Mouse (Mus musculus) spleen, adult 2 months (tissue): ENCODE data around the gene Snx29. TPM values are rescaled to one million over a fixed set of nuclear protein-coding genes. Genes with fewer than 3 reads are reported as not detected.

Experiments
- DNase-seq, 2 experiments: peaks; one replicate each; pipeline versions ENCODE4 v3.0.0 to v3.0.0-alpha.2; 2012 to 2021; ENCODE audit warnings: low spot score in 2 of 2, low read depth in 1 of 2
- H3K27ac ChIP-seq: fragments of 200-500 bp; 2 replicates; pipeline ENCODE4 v1.5.1; 2012; ENCODE audit warnings: low read length, inconsistent platforms; ENCODE audit not compliant: insufficient read depth
- H3K27me3 ChIP-seq: fragments of 200-500 bp; 2 replicates; pipeline ENCODE4 v1.6.1; 2012; ENCODE audit warnings: mild to moderate bottlenecking, moderate library complexity, low read length, inconsistent platforms; ENCODE audit not compliant: control insufficient read depth, insufficient read depth
- H3K36me3 ChIP-seq: fragments of 200-500 bp; 2 replicates; pipeline ENCODE4 v1.6.1; 2012; ENCODE audit warnings: mild to moderate bottlenecking, low read length, inconsistent platforms; ENCODE audit not compliant: control insufficient read depth, insufficient read depth
- H3K4me1 ChIP-seq: fragments of 200-500 bp; 2 replicates; pipeline ENCODE4 v1.6.1; 2011; ENCODE audit warnings: inconsistent platforms; ENCODE audit not compliant: control insufficient read depth, insufficient read depth, insufficient read length
- H3K4me3 ChIP-seq: fragments of 200-500 bp; 2 replicates; pipeline ENCODE4 v1.5.1; 2011; ENCODE audit warnings: mild to moderate bottlenecking, inconsistent platforms; ENCODE audit not compliant: insufficient read depth, insufficient read length; ENCODE audit errors: extremely low read depth
- CTCF ChIP-seq: fragments of 200-500 bp; IDR thresholded peaks from 2 replicates; pipeline ENCODE4 v1.5.1; 2011; ENCODE audit warnings: mild to moderate bottlenecking, inconsistent platforms; ENCODE audit not compliant: insufficient read depth, insufficient read length, insufficient replicate concordance; ENCODE audit errors: extremely low read depth
- POLR2A ChIP-seq: fragments of 200-500 bp; IDR thresholded peaks from 2 replicates; pipeline ENCODE4 v1.6.1; 2011; ENCODE audit warnings: low read depth, low read length, inconsistent platforms
- WGBS: fragments of 180-500 bp; shearing (Covaris S2); methylation state at CpG from one replicate; pipeline ENCODE4 v1.1.7; 2018; 5-methylcytosine and 5-hydroxymethylcytosine counted together
- polyA plus RNA-seq: library from polyadenylated mRNA; depleted of rRNA; stranded (reverse); fragments of >200 nt; gene quantifications from 2 replicates; pipeline ENCODE4 v1.2.3, GENCODE M21; 2012

Gene Snx29
- polyA plus RNA-seq, 1 experiment = 13.6 TPM

- no peaks in the 10 kb centered on the region for H3K27me3 ChIP-seq
- H3K4me3 ChIP-seq = no peak overlapping the region
- H3K27ac ChIP-seq = peak overlapping the region; percentile 60; the same call in 1 of the 2 replicates
- WGBS = 89% methylated on average over 5 of the region's 5 CpGs
- H3K4me1 ChIP-seq = peaks cover 10% of the 10 kb centered on the region; the same call in 1 of the 2 replicates
- DNase-seq = no peak
- no peak for TF ChIP-seq CTCF
- H3K36me3 ChIP-seq = peaks cover 18% of the 10 kb centered on the region
Measured at GRCm38 (mm10) chr16:11457136-11457535, 134.4 kb downstream of the Snx29 start.

GRCm38 (mm10) chr16:11457609-11458350, 135.1 kb downstream of the Snx29 start:
- TF ChIP-seq POLR2A = no peak
- TF ChIP-seq CTCF = no peak
- Histone ChIP-seq H3K36me3 (peaks cover 16% of the 10 kb centered on the region), H3K4me1 (peaks cover 11% of the 10 kb centered on the region; the same call in 1 of the 2 replicates), H3K4me3 (no peak overlapping the region), H3K27me3 (no peaks in the 10 kb centered on the region), H3K27ac (no peak overlapping the region)
- 86% methylated on average over 2 of the region's 2 CpGs for WGBS
- no peak for DNase-seq

GRCm38 (mm10) chr16:11460210-11460609, 137.5 kb downstream of the Snx29 start:
- no peak for DNase-seq
- Histone ChIP-seq H3K27me3 (no peaks in the 10 kb centered on the region), H3K27ac (no peak overlapping the region), H3K36me3 (peaks cover 12% of the 10 kb centered on the region), H3K4me3 (no peak overlapping the region), H3K4me1 (peaks cover 11% of the 10 kb centered on the region; the same call in 1 of the 2 replicates)
- no peak for TF ChIP-seq CTCF
- TF ChIP-seq POLR2A = no peak
- WGBS = 85% methylated on average over 1 of the region's 1 CpGs

- Histone ChIP-seq H3K27ac (peak overlapping the region; percentile 63), H3K4me1 (peaks cover 11% of the 10 kb centered on the region; the same call in 1 of the 2 replicates), H3K4me3 (no peak overlapping the region), H3K36me3 (peaks cover 11% of the 10 kb centered on the region), H3K27me3 (no peaks in the 10 kb centered on the region)
- whole genome bisulfite sequencing = 10% methylated on average over 7 of the region's 7 CpGs
- DNase-seq = peak; percentile 7 to 44
- TF ChIP-seq POLR2A (no peak), CTCF (no peak)
Measured at GRCm38 (mm10) chr16:11461612-11462011, 138.9 kb downstream of the Snx29 start.

GRCm38 (mm10) chr16:11468533-11469179, 145.9 kb downstream of the Snx29 start:
- no peak overlapping the region for H3K27ac ChIP-seq
- H3K4me1 ChIP-seq = no peaks in the 10 kb centered on the region
- 55% methylated on average over 15 of the region's 15 CpGs for WGBS
- no peak for TF ChIP-seq POLR2A
- TF ChIP-seq CTCF = peak; percentile 70; the same call in 1 of the 2 replicates
- DNase-seq = peak in 1 of 2 experiments; percentile 60
- peaks cover 2% of the 10 kb centered on the region; the same call in 1 of the 2 replicates for H3K36me3 ChIP-seq
- no peaks in the 10 kb centered on the region for H3K27me3 ChIP-seq
- no peak overlapping the region for H3K4me3 ChIP-seq

- no peaks in the 10 kb centered on the region for H3K4me1 ChIP-seq
- peaks cover 2% of the 10 kb centered on the region; the same call in 1 of the 2 replicates for H3K36me3 ChIP-seq
- no peaks in the 10 kb centered on the region for H3K27me3 ChIP-seq
- H3K27ac ChIP-seq = no peak overlapping the region
- DNase-seq = no peak
- WGBS = 86% methylated on average over 3 of the region's 3 CpGs
- no peak overlapping the region for H3K4me3 ChIP-seq
- TF ChIP-seq CTCF = no peak
- no peak for TF ChIP-seq POLR2A
Measured at GRCm38 (mm10) chr16:11469491-11469890, 146.8 kb downstream of the Snx29 start.
